Mouse (Mus musculus) lung, adult 2 months (tissue): Measurements from ENCODE around the gene Bpifb6.
A peak's percentile ranks its signal among the peaks of the same experiment; 100 is the strongest.

ENCODE experiments used
- CTCF ChIP-seq: fragments of 200-500 bp; IDR thresholded peaks from 2 replicates; pipeline ENCODE4 v1.5.1; 2011; ENCODE audit warnings: mild to moderate bottlenecking, low read length, control low read depth; ENCODE audit not compliant: insufficient read depth
- POLR2A ChIP-seq: fragments of 200-500 bp; IDR thresholded peaks from 2 replicates; pipeline ENCODE4 v1.6.1; 2011; ENCODE audit warnings: low read depth, mild to moderate bottlenecking, control low read depth, low read length, borderline replicate concordance; ENCODE audit errors: extremely low read depth

- TF ChIP-seq POLR2A, result no peak
- TF ChIP-seq CTCF, result peak; percentile 70
These were observed 43.3 kb downstream of the Bpifb6 start for GRCm38 (mm10) chr2:153943537-153943936.
